Mouse (Mus musculus): Measurements from ENCODE around the gene Mycl. TPM values are rescaled to one million over a fixed set of nuclear protein-coding genes. Genes with fewer than 3 reads are reported as not detected.
A peak's percentile ranks its signal among the peaks of the same experiment; 100 is the strongest.

The Mycl gene
- total and polyA plus RNA-seq, 3 experiments = not detected

- no peak for TF ChIP-seq KAT2A (conservative IDR thresholded peaks at IDR 0.05; ENCODE audit: low read depth, low read length)
- peak; percentile 59 for TF ChIP-seq ZNF384 (IDR thresholded peaks at IDR 0.05; ENCODE audit: low read depth, low read length)
- H3K36me3 ChIP-seq (ENCODE audit: control insufficient read depth in 1 of 2, insufficient read depth in 2 of 2, low read length in 2 of 2) = peaks cover 0 to 2% of the 10 kb centered on the region in 2 experiments; a peak in 1 of 4 replicates
- 0 out of 4 replicates have a peak, but pooled peaks cover 0 to 5% of the 10 kb centered on the region in 2 experiments for H3K4me1 ChIP-seq (ENCODE audit: control insufficient read depth in 1 of 2, insufficient read depth in 2 of 2, low read length in 2 of 2)
- DNase-seq (ENCODE audit: low read depth, low spot score) = no peak
- no peaks in the 10 kb centered on the region for H3K79me2 ChIP-seq (ENCODE audit: control insufficient read depth, insufficient read depth, low read length, poor library complexity)
- H3K9me3 ChIP-seq (replicated peaks; ENCODE audit: insufficient read depth, low read length) = no peaks in the 10 kb centered on the region
- no peak overlapping the region for H3K27ac ChIP-seq (ENCODE audit: control insufficient read depth, low read depth, low read length)
- no peak overlapping the region for H3K4me3 ChIP-seq (ENCODE audit: control insufficient read depth in 1 of 2, insufficient read depth in 1 of 2, low read depth in 2 of 2, low read length in 2 of 2)
- no peak overlapping the region for H3K9ac ChIP-seq (ENCODE audit: control insufficient read depth, low read depth, low read length, poor library complexity, severe bottlenecking)
- peaks cover 0 to 2% of the 10 kb centered on the region in 2 experiments; a peak in 1 of 4 replicates for H3K27me3 ChIP-seq (ENCODE audit: control insufficient read depth in 1 of 2, insufficient read depth in 2 of 2, low read length in 2 of 2)
Measured at GRCm38 (mm10) chr4:122980684-122981083, 14.8 kb upstream of the Mycl start.

- Histone ChIP-seq H3K27ac (ENCODE audit: control insufficient read depth, low read depth, low read length) (no peak overlapping the region), H3K79me2 (ENCODE audit: control insufficient read depth, insufficient read depth, low read length, poor library complexity) (no peaks in the 10 kb centered on the region), H3K4me3 (ENCODE audit: control insufficient read depth in 1 of 2, insufficient read depth in 1 of 2, low read depth in 2 of 2, low read length in 2 of 2) (no peak overlapping the region), H3K27me3 (ENCODE audit: control insufficient read depth in 1 of 2, insufficient read depth in 2 of 2, low read length in 2 of 2) (peaks cover 0 to 2% of the 10 kb centered on the region in 2 experiments; a peak in 1 of 4 replicates), H3K4me1 (ENCODE audit: control insufficient read depth in 1 of 2, insufficient read depth in 2 of 2, low read length in 2 of 2) (0 out of 4 replicates have a peak, but pooled peaks cover 0 to 5% of the 10 kb centered on the region in 2 experiments), H3K9me3 (replicated peaks; ENCODE audit: insufficient read depth, low read length) (no peaks in the 10 kb centered on the region), H3K36me3 (ENCODE audit: control insufficient read depth in 1 of 2, insufficient read depth in 2 of 2, low read length in 2 of 2) (peaks cover 0 to 2% of the 10 kb centered on the region in 2 experiments; a peak in 1 of 4 replicates), H3K9ac (ENCODE audit: control insufficient read depth, low read depth, low read length, poor library complexity, severe bottlenecking) (no peak overlapping the region)
- DNase-seq (ENCODE audit: low read depth, low spot score) = no peak
- no peak for TF ChIP-seq POLR2A (IDR thresholded peaks at IDR 0.05; ENCODE audit: control insufficient read depth in 1 of 2, insufficient read depth in 1 of 2, low read depth in 1 of 2, low read length in 2 of 2, poor library complexity in 1 of 2)
- no peak for TF ChIP-seq JUND (IDR thresholded peaks at IDR 0.05; ENCODE audit: low read depth, low read length)
- no peak for TF ChIP-seq MEF2A (IDR thresholded peaks at IDR 0.05; ENCODE audit: extremely low read depth, insufficient replicate concordance, low read depth, low read length, poor library complexity, severe bottlenecking)
- no peak for TF ChIP-seq UBTF (IDR thresholded peaks at IDR 0.05; ENCODE audit: borderline replicate concordance, insufficient read depth, low read depth, low read length)
- no peak for TF ChIP-seq SMC3 (IDR thresholded peaks at IDR 0.05; ENCODE audit: low read depth, low read length)
- no peak for TF ChIP-seq BHLHE40 (IDR thresholded peaks at IDR 0.05; ENCODE audit: borderline replicate concordance, low read depth, low read length)
- TF ChIP-seq USF1 (IDR thresholded peaks at IDR 0.05; ENCODE audit: low read depth, low read length) = no peak
- no peak for TF ChIP-seq ZKSCAN1 (IDR thresholded peaks at IDR 0.05; ENCODE audit: low read depth, low read length)
- TF ChIP-seq MXI1 (IDR thresholded peaks at IDR 0.05; ENCODE audit: low read depth, low read length) = no peak
- no peak for TF ChIP-seq KAT2A (conservative IDR thresholded peaks at IDR 0.05; ENCODE audit: low read depth, low read length)
- TF ChIP-seq TCF12 (IDR thresholded peaks at IDR 0.05; ENCODE audit: low read depth, low read length) = no peak
- no peak for TF ChIP-seq GABPA (IDR thresholded peaks at IDR 0.05; ENCODE audit: low read depth, low read length)
- TF ChIP-seq ZC3H11A (IDR thresholded peaks at IDR 0.05; ENCODE audit: low read depth, low read length) = no peak
- TF ChIP-seq MYB (IDR thresholded peaks at IDR 0.05; ENCODE audit: low read depth, low read length) = no peak
- no peak for TF ChIP-seq MAFK (IDR thresholded peaks at IDR 0.05; ENCODE audit: borderline replicate concordance, low read depth, low read length)
- TF ChIP-seq NELFE (IDR thresholded peaks at IDR 0.05; ENCODE audit: low read depth, low read length) = no peak
- no peak for TF ChIP-seq GATA1 (IDR thresholded peaks at IDR 0.05; ENCODE audit: low read depth, low read length)
Measured at GRCm38 (mm10) chr4:122981238-122981637, 14.2 kb upstream of the Mycl start.
